Mouse (Mus musculus): ENCODE results near the gene Trdn. TPM values are rescaled to one million over a fixed set of nuclear protein-coding genes. Genes with fewer than 3 reads are reported as not detected.

Gene Trdn
- total RNA-seq, 4 experiments from 2014 or later: not detected

DNA sequence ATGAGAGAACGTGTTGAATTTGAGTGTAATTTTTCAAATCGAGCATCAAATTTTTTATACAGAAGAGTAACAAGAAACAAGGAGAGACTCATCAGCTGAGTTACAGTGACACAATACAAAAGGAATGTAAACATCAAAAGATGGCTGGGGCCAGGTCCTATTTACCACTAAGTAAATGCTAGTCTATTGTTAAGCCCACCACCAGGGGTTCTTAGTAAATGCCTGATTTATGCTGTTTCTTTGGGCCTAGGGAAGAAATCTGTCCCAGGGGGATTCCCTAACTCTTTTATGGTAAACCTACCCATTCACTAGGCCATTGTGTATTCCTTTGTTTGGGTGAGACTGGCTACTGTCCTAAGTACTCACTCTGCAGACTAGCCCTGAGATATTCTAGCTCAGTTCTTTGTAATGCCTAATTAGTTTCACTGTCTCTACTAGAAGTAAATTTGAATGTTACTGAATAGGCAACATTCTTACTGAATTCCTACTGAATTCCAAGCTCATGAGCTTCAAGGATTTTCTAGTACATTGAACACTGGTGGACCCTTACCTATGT, 295.2 kb downstream of the Trdn start:
- no peak for DNase-seq

Other genes with a start within 250 kb of the Trdn start
- 1 to 10 TPM in 1 of 4 experiments, under 1 TPM in 2, not detected in 1; 0.17 to 3.4 (median 0.27) TPM for gene Nkain2, start 190.1 kb upstream of the Trdn start, total RNA-seq (2022)